Comparison of ENCODE assay signal across 8 mouse cellular contexts in genomic region chr7:75642846-75643563, GRCm38 (mm10).
DNase-seq lines count a peak whose midpoint lies in the region; ATAC-seq and TF ChIP-seq lines count a peak whose summit lies in the region.

No protein-coding gene starts in this region.

- TF ChIP-seq CTCF in heart, postnatal 0 days (IDR thresholded peaks at IDR 0.05; ENCODE audit: low read depth), result no peak
- no peak for TF ChIP-seq CTCF in liver, postnatal 0 days (IDR thresholded peaks at IDR 0.05; ENCODE audit: low read depth)

- in situ Hi-C loops in ES-E14 (cut with MboI; ENCODE audit: low sequenced_read_pairs in 2 of 2, unreplicated experiment in 2 of 2), result no loop called here

- H3K36me3 ChIP-seq in ES-E14 (ENCODE audit: control insufficient read depth, insufficient read depth, low read length, poor library complexity, severe bottlenecking), result no peaks in the 10 kb centered on the region
- no peaks in the 10 kb centered on the region for H3K36me3 ChIP-seq in heart, postnatal 0 days (replicated peaks; ENCODE audit: control insufficient read depth, insufficient read depth, low read length)
- peaks cover 7% of the 10 kb centered on the region for H3K36me3 ChIP-seq in liver, postnatal 0 days (replicated peaks; ENCODE audit: insufficient read depth, low read length)

- peak; percentile 92 for DNase-seq in heart, adult 11 months
- no peak for DNase-seq in heart, postnatal 4 days
- DNase-seq in ES-E14 (ENCODE audit: low read depth, low spot score), result no peak
- DNase-seq in heart, postnatal 0 days (ENCODE audit: low spot score), result no peak
- DNase-seq in liver, postnatal 0 days, result no peak
- DNase-seq in Muller cell, postnatal 12 days (ENCODE audit: inconsistent ontology term), result no peak
- no peak for DNase-seq in natural killer cell, adult 2 months (ENCODE audit: low spot score in 2 of 2)

- no peak for TF ChIP-seq EP300 in heart, postnatal 0 days (IDR thresholded peaks at IDR 0.05; ENCODE audit: low read depth)
- TF ChIP-seq EP300 in liver, postnatal 0 days (IDR thresholded peaks at IDR 0.05; ENCODE audit: low read depth), result no peak

- no peak overlapping the region for H3K9ac ChIP-seq in ES-E14 (ENCODE audit: insufficient read depth, low read depth, low read length, poor library complexity, severe bottlenecking)
- peak overlapping the region; percentile 7; the same call in 1 of the 2 replicates for H3K9ac ChIP-seq in heart, postnatal 0 days (replicated peaks; ENCODE audit: low read depth, low read length)
- H3K9ac ChIP-seq in liver, postnatal 0 days (replicated peaks), result peak overlapping the region; percentile 13; the same call in 1 of the 2 replicates

- H3K27ac ChIP-seq in ES-E14 (ENCODE audit: insufficient read depth, low read depth, low read length, poor library complexity, severe bottlenecking), result no peak overlapping the region
- H3K27ac ChIP-seq in heart, postnatal 0 days (ENCODE audit: low read depth), result peak overlapping the region; percentile 59
- H3K27ac ChIP-seq in liver, postnatal 0 days (ENCODE audit: low read depth), result no peak overlapping the region

- peaks cover 4 to 9% of the 10 kb centered on the region in 2 experiments for H3K4me1 ChIP-seq in ES-E14 (ENCODE audit: control insufficient read depth in 2 of 2, insufficient read depth in 2 of 2, low read length in 2 of 2, poor library complexity in 1 of 2)
- H3K4me1 ChIP-seq in heart, postnatal 0 days (ENCODE audit: control insufficient read depth, insufficient read depth), result peaks cover 18% of the 10 kb centered on the region
- H3K4me1 ChIP-seq in liver, postnatal 0 days (ENCODE audit: insufficient read depth), result peaks cover 26% of the 10 kb centered on the region

- no peaks in the 10 kb centered on the region for H3K27me3 ChIP-seq in heart, postnatal 0 days (ENCODE audit: control insufficient read depth, insufficient read depth, low read length)
- H3K27me3 ChIP-seq in liver, postnatal 0 days (ENCODE audit: insufficient read depth, low read length), result no peaks in the 10 kb centered on the region

- no peaks in the 10 kb centered on the region for H3K9me3 ChIP-seq in ES-E14 (ENCODE audit: control insufficient read depth, insufficient read depth, low read depth, low read length)
- no peaks in the 10 kb centered on the region for H3K9me3 ChIP-seq in heart, postnatal 0 days (replicated peaks; ENCODE audit: control insufficient read depth, low read length)
- H3K9me3 ChIP-seq in liver, postnatal 0 days (ENCODE audit: low read length), result no peaks in the 10 kb centered on the region

- WGBS in heart, postnatal 0 days, result 48% methylated on average over 16 of the region's 16 CpGs
- 71% methylated on average over 16 of the region's 16 CpGs for WGBS in liver, postnatal 0 days (ENCODE audit: insufficient replicate concordance)

- ATAC-seq in heart, postnatal 0 days (ENCODE audit: insufficient read depth, low read depth), result no peak
- no peak for ATAC-seq in liver, postnatal 0 days
- no peak for ATAC-seq in megakaryocyte progenitor cell, adult 5-6 weeks (replicated peaks; ENCODE audit: poor library complexity)

- H3K4me2 ChIP-seq in heart, postnatal 0 days (ENCODE audit: low read depth, low read length), result peak overlapping the region; percentile 45
- peak overlapping the region; percentile 47; the same call in 1 of the 2 replicates for H3K4me2 ChIP-seq in liver, postnatal 0 days (ENCODE audit: low read depth, low read length)

- no peak overlapping the region for H3K4me3 ChIP-seq in ES-E14 (ENCODE audit: insufficient read depth in 1 of 2, low read depth in 1 of 2, low read length in 2 of 2, poor library complexity in 1 of 2, severe bottlenecking in 1 of 2)
- peak overlapping the region; percentile 32 for H3K4me3 ChIP-seq in heart, postnatal 0 days (ENCODE audit: low read depth, low read length)
- no peak overlapping the region for H3K4me3 ChIP-seq in liver, postnatal 0 days (ENCODE audit: low read depth, low read length)

TF ChIP-seq in ES-E14, 5 proteins besides CTCF, POLR2A, EP300 and RAD21:
- no peak for TF ChIP-seq CHD2 (IDR thresholded peaks at IDR 0.05; ENCODE audit: low read depth, low read length)
- TF ChIP-seq ZNF384 (IDR thresholded peaks at IDR 0.05; ENCODE audit: low read depth, low read length), result 0 out of 2 replicates have a peak, but pooled peaks have one; percentile 38
- no peak for TF ChIP-seq ZC3H11A (IDR thresholded peaks at IDR 0.05; ENCODE audit: borderline replicate concordance, low read depth, low read length)
